ENCODE assay signal across 8 mouse cellular contexts in the genomic region with DNA sequence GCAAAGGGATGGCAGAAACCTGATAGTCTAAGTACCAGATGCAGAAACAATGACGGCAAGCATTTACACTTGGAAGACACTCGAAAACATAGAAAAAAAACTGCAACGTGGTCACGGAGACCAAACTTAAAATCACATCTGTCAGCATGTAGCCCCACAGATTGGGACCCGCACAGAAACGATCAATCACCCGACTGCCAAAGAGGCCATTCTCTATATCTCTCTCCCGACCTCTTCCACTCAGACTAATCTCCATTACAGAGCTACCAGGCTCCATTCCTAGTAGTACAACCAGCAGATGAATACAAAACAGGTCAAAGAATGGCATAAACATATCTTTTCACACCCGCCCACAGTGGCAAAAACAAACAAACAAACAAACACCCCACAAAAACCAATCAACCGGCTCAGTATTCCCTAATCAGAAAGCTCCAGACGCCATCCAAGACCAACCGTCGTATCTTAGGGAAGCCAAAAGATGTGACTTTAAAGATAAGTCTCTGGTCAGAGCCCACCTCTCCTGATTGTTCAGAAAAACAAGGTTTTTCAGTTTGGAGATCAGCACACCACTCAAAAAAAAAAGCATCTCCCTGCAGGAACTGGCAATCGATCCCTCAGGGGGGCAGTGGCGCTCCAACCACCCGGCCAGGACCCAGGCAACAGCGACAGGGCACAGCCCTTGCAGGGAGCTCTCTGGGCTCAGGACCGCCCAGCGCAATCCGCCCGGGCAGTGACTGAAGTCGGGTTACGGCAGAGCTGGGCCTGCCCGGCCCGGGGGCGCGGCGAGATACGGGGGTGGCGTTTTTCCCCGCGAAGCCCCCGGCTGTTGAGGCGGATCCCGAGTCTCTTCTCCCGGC. TPM values are rescaled to one million over a fixed set of nuclear protein-coding genes. Genes with fewer than 3 reads are reported as not detected.
DNase-seq lines count a peak whose midpoint lies in the region; ATAC-seq and TF ChIP-seq lines count a peak whose summit lies in the region.

No protein-coding gene starts in this region.

- TF ChIP-seq POLR2A in kidney, adult 2 months (IDR thresholded peaks at IDR 0.05; ENCODE audit: low read depth, low read length): no peak
- TF ChIP-seq POLR2A in limb, embryonic 14.5 days (IDR thresholded peaks at IDR 0.05; ENCODE audit: borderline replicate concordance, extremely low read depth, insufficient read depth, insufficient read length): no peak

- H3K27ac ChIP-seq in kidney, adult 2 months (ENCODE audit: insufficient read depth, low read depth, low read length): peak overlapping the region; percentile 13
- H3K27ac ChIP-seq in limb, embryonic 14.5 days (replicated peaks; ENCODE audit: low read depth, low read length): peak overlapping the region; percentile 87
- H3K27ac ChIP-seq in midbrain, embryonic 13.5 days: peak overlapping the region; percentile 95
- peak overlapping the region; percentile 78 for H3K27ac ChIP-seq in stomach, embryonic 15.5 days

- H3K4me3 ChIP-seq in kidney, adult 2 months (ENCODE audit: insufficient read depth, low read depth, low read length): peak overlapping the region; percentile 86
- peak overlapping the region; percentile 93 for H3K4me3 ChIP-seq in limb, embryonic 14.5 days (replicated peaks; ENCODE audit: low read length)
- H3K4me3 ChIP-seq in midbrain, embryonic 13.5 days (replicated peaks): peak overlapping the region; percentile 93
- H3K4me3 ChIP-seq in stomach, embryonic 15.5 days (replicated peaks): peak overlapping the region; percentile 94

- no peaks in the 10 kb centered on the region for H3K27me3 ChIP-seq in kidney, adult 2 months (replicated peaks; ENCODE audit: control insufficient read depth, insufficient read depth, low read length)
- H3K27me3 ChIP-seq in limb, embryonic 14.5 days (ENCODE audit: control insufficient read depth, insufficient read depth, low read length): no peaks in the 10 kb centered on the region
- H3K27me3 ChIP-seq in midbrain, embryonic 13.5 days: peaks cover 7% of the 10 kb centered on the region; the same call in 1 of the 2 replicates
- H3K27me3 ChIP-seq in stomach, embryonic 15.5 days (replicated peaks): no peaks in the 10 kb centered on the region

- DNase-seq in urinary bladder, postnatal 25 days (ENCODE audit: low spot score): peak; percentile 35
- no peak for DNase-seq in urinary bladder, postnatal 10 days (ENCODE audit: low spot score)
- peak; percentile 27 for DNase-seq in gastrocnemius, adult 18-20 months (ENCODE audit: low spot score)
- DNase-seq in kidney, adult 2 months: peak; percentile 68
- peak; percentile 30 for DNase-seq in limb, embryonic 14.5 days (ENCODE audit: low spot score)

- peaks cover 8% of the 10 kb centered on the region; the same call in 1 of the 2 replicates for H3K4me1 ChIP-seq in kidney, adult 2 months (ENCODE audit: control insufficient read depth, insufficient read depth, low read length)
- peaks cover 13% of the 10 kb centered on the region for H3K4me1 ChIP-seq in limb, embryonic 14.5 days (ENCODE audit: control insufficient read depth, insufficient read depth, low read length)
- H3K4me1 ChIP-seq in midbrain, embryonic 13.5 days (replicated peaks): peaks cover 24% of the 10 kb centered on the region
- H3K4me1 ChIP-seq in stomach, embryonic 15.5 days: peaks cover 2% of the 10 kb centered on the region; the same call in 1 of the 2 replicates

- TF ChIP-seq CTCF in kidney, adult 2 months (conservative IDR thresholded peaks at IDR 0.05; ENCODE audit: insufficient read depth, insufficient read length, low read depth, low read length): 0 out of 2 replicates have a peak, but pooled peaks have one; percentile 7

- peak overlapping the region; percentile 98 for H3K9ac ChIP-seq in limb, embryonic 14.5 days (ENCODE audit: low read depth, low read length, severe bottlenecking)
- H3K9ac ChIP-seq in midbrain, embryonic 13.5 days (replicated peaks): peak overlapping the region; percentile 97
- H3K9ac ChIP-seq in stomach, embryonic 15.5 days: peak overlapping the region; percentile 85

- 2% methylated on average over 36 of the region's 36 CpGs for WGBS in kidney, adult 2 months
- 5% methylated on average over 34 of the region's 36 CpGs for WGBS in limb, embryonic 14.5 days
- WGBS in midbrain, embryonic 13.5 days: 2% methylated on average over 36 of the region's 36 CpGs
- under 1% methylated on average over 36 of the region's 36 CpGs for WGBS in stomach, embryonic 15.5 days

- ATAC-seq in common myeloid progenitor, adult 5-6 weeks (replicated peaks; ENCODE audit: low read depth, poor library complexity, severe bottlenecking): peak; percentile 66
- ATAC-seq in limb, embryonic 14.5 days (ENCODE audit: low FRiP score, low read depth): peak; percentile 80
- peak; percentile 88 for ATAC-seq in midbrain, embryonic 13.5 days
- peak; percentile 84 for ATAC-seq in stomach, embryonic 15.5 days (ENCODE audit: insufficient read depth, low FRiP score, low read depth)

- H3K9me3 ChIP-seq in limb, embryonic 14.5 days (ENCODE audit: control insufficient read depth, low read length): no peaks in the 10 kb centered on the region
- H3K9me3 ChIP-seq in midbrain, embryonic 13.5 days: no peaks in the 10 kb centered on the region
- H3K9me3 ChIP-seq in stomach, embryonic 15.5 days: no peaks in the 10 kb centered on the region

- H3K4me2 ChIP-seq in limb, embryonic 14.5 days (replicated peaks; ENCODE audit: low read depth, low read length, severe bottlenecking): peak overlapping the region; percentile 84
- peak overlapping the region; percentile 79 for H3K4me2 ChIP-seq in midbrain, embryonic 13.5 days (replicated peaks)
- peak overlapping the region; percentile 66 for H3K4me2 ChIP-seq in stomach, embryonic 15.5 days

- H3K36me3 ChIP-seq in kidney, adult 2 months (ENCODE audit: control insufficient read depth, insufficient read depth, low read length): no peaks in the 10 kb centered on the region
- H3K36me3 ChIP-seq in limb, embryonic 14.5 days (ENCODE audit: control insufficient read depth, insufficient read depth, low read length): no peaks in the 10 kb centered on the region
- H3K36me3 ChIP-seq in midbrain, embryonic 13.5 days: no peaks in the 10 kb centered on the region
- no peaks in the 10 kb centered on the region for H3K36me3 ChIP-seq in stomach, embryonic 15.5 days

RNA-seq across cellular contexts. Expression of gene Rlf, which starts 0.7 kb away (rescaled TPM):
- total RNA-seq in common myeloid progenitor, adult 5-6 weeks (2017): 34.7 and 37.5 TPM in 2 replicates
- 1 to 10 TPM; 8.0 to 8.9 TPM for total RNA-seq in gastrocnemius, adult 18-20 months (2021)
- polyA plus RNA-seq in kidney, adult 2 months (2012; rRNA removed): 2.3 and 2.7 TPM in 2 replicates
- 14.6 and 17.7 TPM in 2 replicates for polyA plus RNA-seq in limb, embryonic 14.5 days (2012; rRNA removed)
- polyA plus RNA-seq in limb, embryonic 14.5 days (2014; fragmentation: Nextera tagmentation; extraction: Ambion mirVana): 19.5 and 21.5 TPM in 2 replicates
- 33.4 and 35.6 TPM in 2 replicates for polyA plus RNA-seq in midbrain, embryonic 13.5 days (2015; fragmentation: Nextera tagmentation; extraction: Ambion mirVana)
- polyA plus RNA-seq in stomach, embryonic 15.5 days (2015; fragmentation: Nextera tagmentation; extraction: Ambion mirVana): 24.6 and 25.8 TPM in 2 replicates

Comparison
In these comparisons a context has a peak if more than half of its experiments do, and no peak if none do; other contexts are left out.
1. H3K27ac ChIP-seq: peak in every context shown above with its lines; median percentile 95 in midbrain, embryonic 13.5 days; 87 in limb, embryonic 14.5 days; 78 in stomach, embryonic 15.5 days; 13 in kidney, adult 2 months.